Mouse (Mus musculus): ENCODE measurements at regions not wholly inside any gene's neighbourhood (a gene's known extent, or its start where the extent isn't known, plus 50 kb on each side); places are given as distances from the start of the nearest gene placed in this dataset.
"Not testable (repeated sequence)": the region's sequence is repeated elsewhere in the genome, so short reads cannot be mapped to it uniquely, and the experiment has no call there.

GRCm38 (mm10) chr9:33423781-33424180, 787.8 kb downstream of the Ets1 start:
- DNase-seq (ENCODE audit: low read depth, low spot score) = no peak

GRCm38 (mm10) chr9:33436459-33436858, 800.4 kb downstream of the Ets1 start:
- no peak for DNase-seq (ENCODE audit: low read depth, low spot score)

GRCm38 (mm10) chr9:33442266-33442665, 806.2 kb downstream of the Ets1 start:
- DNase-seq (ENCODE audit: low read depth, low spot score) = no peak

- no peak for DNase-seq (ENCODE audit: low read depth, low spot score)
Measured at GRCm38 (mm10) chr9:33445902-33446301, 809.9 kb downstream of the Ets1 start.

- DNase-seq (ENCODE audit: low read depth, low spot score) = no peak
Measured at GRCm38 (mm10) chr9:33475106-33475505, 839.1 kb downstream of the Ets1 start.

- no peak for DNase-seq (ENCODE audit: low read depth, low spot score)
Measured at GRCm38 (mm10) chr9:33482845-33483540, 847.0 kb downstream of the Ets1 start.

- DNase-seq (ENCODE audit: low read depth, low spot score) = no peak
Measured at GRCm38 (mm10) chr9:33483541-33483846, 847.5 kb downstream of the Ets1 start.

- no peak for DNase-seq (ENCODE audit: low read depth, low spot score)
Measured at GRCm38 (mm10) chr9:33533101-33533810, 897.2 kb downstream of the Ets1 start.

- no peak for DNase-seq (ENCODE audit: low read depth, low spot score)
Measured at GRCm38 (mm10) chr9:33543301-33543700, 907.3 kb downstream of the Ets1 start.

- no peak for DNase-seq (ENCODE audit: low read depth, low spot score)
Measured at GRCm38 (mm10) chr9:33546126-33546737, 910.2 kb downstream of the Ets1 start.

GRCm38 (mm10) chr9:33549395-33549794, 913.4 kb downstream of the Ets1 start:
- DNase-seq (ENCODE audit: low read depth, low spot score) = no peak

- DNase-seq (ENCODE audit: low read depth, low spot score) = no peak
Measured at GRCm38 (mm10) chr9:33571990-33572389, 913.7 kb upstream of the Kirrel3 start.

- no peak for DNase-seq (ENCODE audit: low read depth, low spot score)
Measured at GRCm38 (mm10) chr9:33611511-33611910, 874.2 kb upstream of the Kirrel3 start.

- no peak for DNase-seq (ENCODE audit: low read depth, low spot score)
Measured at GRCm38 (mm10) chr9:33624378-33624777, 861.3 kb upstream of the Kirrel3 start.

GRCm38 (mm10) chr9:33629731-33630473, 855.8 kb upstream of the Kirrel3 start:
- DNase-seq (ENCODE audit: low read depth, low spot score) = no peak

GRCm38 (mm10) chr9:33662978-33663377, 822.7 kb upstream of the Kirrel3 start:
- DNase-seq (ENCODE audit: low read depth, low spot score) = no peak

GRCm38 (mm10) chr9:33681129-33681528, 804.6 kb upstream of the Kirrel3 start:
- DNase-seq (ENCODE audit: low read depth, low spot score) = no peak

- no peak for DNase-seq (ENCODE audit: low read depth, low spot score)
Measured at GRCm38 (mm10) chr9:33691731-33692130, 794.0 kb upstream of the Kirrel3 start.

GRCm38 (mm10) chr9:33717614-33718013, 768.1 kb upstream of the Kirrel3 start:
- DNase-seq (ENCODE audit: low read depth, low spot score) = no peak

- no peak for DNase-seq (ENCODE audit: low read depth, low spot score)
Measured at GRCm38 (mm10) chr9:33724811-33725210, 760.9 kb upstream of the Kirrel3 start.

- DNase-seq (ENCODE audit: low read depth, low spot score) = not testable (repeated sequence)
Measured at GRCm38 (mm10) chr9:33728058-33728457, 757.6 kb upstream of the Kirrel3 start.

GRCm38 (mm10) chr9:33760701-33761100, 725.0 kb upstream of the Kirrel3 start:
- no peak for DNase-seq (ENCODE audit: low read depth, low spot score)

Measured in retina, adult 2 months (tissue).